Mouse (Mus musculus) T-helper 1 cell (primary cell): ENCODE measurements at regions not wholly inside any gene's neighbourhood (a gene's known extent, or its start where the extent isn't known, plus 50 kb on each side); places are given as distances from the start of the nearest gene placed in this dataset.

Experiments used
- in situ Hi-C: fragments of 300-600 bp; cut with MboI, MseI; formaldehyde crosslinking; loops from one replicate; pipeline ENCODE4 v1.15.1; 2025; ENCODE audit warnings: high pct_unique_total_duplicates

- in situ Hi-C loops: no loop called here
Measured at GRCm38 (mm10) chr14:111971857-111972256, 297.0 kb downstream of the Slitrk5 start.

DNA sequence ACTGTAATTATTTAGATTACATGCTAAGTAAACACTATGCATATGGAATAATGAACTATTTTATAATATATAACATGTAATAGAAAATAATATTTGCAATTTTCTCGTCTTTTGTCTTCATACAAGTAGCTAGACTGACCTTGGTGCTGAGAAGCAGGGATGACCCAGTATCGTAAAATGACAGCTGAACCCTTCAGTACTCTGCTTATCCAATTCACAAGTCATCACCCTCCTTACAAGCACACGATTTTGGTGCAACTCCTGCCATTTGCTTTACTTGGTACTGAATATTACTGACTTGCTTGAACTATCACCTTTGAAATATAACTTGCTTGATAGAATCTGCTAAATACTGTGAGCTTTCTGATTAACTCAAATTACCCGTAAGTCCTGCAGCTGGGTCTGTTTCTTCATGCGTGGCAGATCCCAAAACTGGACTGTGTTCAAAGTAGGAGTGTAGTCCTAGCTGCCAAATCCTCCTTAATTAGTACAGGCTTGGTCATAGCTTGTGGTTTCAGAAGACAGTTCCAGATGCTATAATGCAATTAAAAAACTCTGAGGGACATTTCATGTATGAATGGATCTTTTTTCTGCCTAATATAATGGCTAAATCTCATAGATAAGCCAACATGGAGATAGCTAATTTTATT, 321.0 kb downstream of the Slitrk5 start:
- in situ Hi-C loops: no loop called here

GRCm38 (mm10) chr14:112002146-112002545, 327.2 kb downstream of the Slitrk5 start:
- in situ Hi-C loops: no loop called here

DNA sequence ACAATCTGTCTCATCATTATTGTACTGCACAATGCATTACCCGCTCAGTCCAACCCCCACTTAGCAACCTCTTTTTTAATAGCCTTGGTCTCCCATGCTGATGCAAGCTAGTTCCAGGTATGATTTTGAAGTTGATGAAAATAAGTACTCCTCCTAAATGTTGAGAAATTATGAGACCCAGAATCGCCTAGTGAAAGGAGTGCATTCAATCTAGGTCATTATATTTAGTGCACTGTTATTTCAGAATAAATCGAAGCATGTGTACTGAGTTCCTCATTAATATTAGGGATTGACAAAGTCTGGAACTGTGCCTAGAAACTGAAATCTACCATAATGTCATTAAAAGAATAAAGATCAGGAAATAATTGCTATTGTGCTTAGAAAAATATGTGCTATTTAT, 328.0 kb downstream of the Slitrk5 start:
- in situ Hi-C loops: no loop called here

GRCm38 (mm10) chr14:112008651-112009050, 333.8 kb downstream of the Slitrk5 start:
- in situ Hi-C loops: no loop called here

DNA sequence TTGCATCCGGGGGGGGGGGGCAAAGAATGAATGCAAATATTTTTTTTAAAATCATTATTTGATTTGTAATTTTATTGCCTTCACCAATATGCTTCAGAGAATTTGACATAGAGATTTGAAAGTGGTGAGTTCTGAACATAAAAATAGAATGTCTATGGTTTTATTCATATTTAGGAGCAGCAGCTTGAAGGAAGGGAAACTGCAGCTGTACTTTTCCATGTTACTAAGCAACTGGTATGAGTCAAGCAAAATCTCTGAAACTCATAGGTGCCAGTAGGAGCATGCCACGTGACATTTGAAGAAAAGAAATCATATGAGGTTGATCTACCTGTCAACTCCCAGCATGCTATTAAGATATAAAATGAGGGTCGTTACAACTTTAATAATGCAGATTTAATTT, 354.4 kb downstream of the Slitrk5 start:
- in situ Hi-C loops: loop anchor here (10.0 kb wide), 1 partner anchor 1215 kb away; no protein-coding TSS in a partner anchor

- in situ Hi-C loops: no loop called here
Measured at GRCm38 (mm10) chr14:112075071-112075470, 400.2 kb downstream of the Slitrk5 start.
